ENCODE assay signal across 20 mouse cellular contexts in genomic region chr10:92791531-92791900, GRCm38 (mm10).
DNase-seq lines count a peak whose midpoint lies in the region; ATAC-seq lines count a peak whose summit lies in the region.
"Had no signal": no experiment of that assay in that cellular context is flagged by ENCODE, and none has a peak within 500 bp of the region (broad histone marks: within the 10 kb centered on the region; RNA-seq: fewer than 3 reads in every experiment).

No protein-coding gene starts in this region.

- peak overlapping the region; percentile 25; the same call in 1 of the 2 replicates for H3K9ac ChIP-seq in midbrain, embryonic 11.5 days (ENCODE audit: low read length)
- no peak overlapping the region for H3K9ac ChIP-seq in midbrain, embryonic 16.5 days (ENCODE audit: low read depth, low read length)
- H3K9ac ChIP-seq in forebrain, embryonic 15.5 days (replicated peaks) = no peak overlapping the region
- H3K9ac ChIP-seq in neural tube, embryonic 13.5 days = no peak overlapping the region
- H3K9ac ChIP-seq: heart, embryonic 15.5 days; liver, embryonic 12.5 days had no signal

- H3K36me3 ChIP-seq in midbrain, embryonic 11.5 days (ENCODE audit: control insufficient read depth, insufficient read depth, low read length) = no peaks in the 10 kb centered on the region
- no peaks in the 10 kb centered on the region for H3K36me3 ChIP-seq in midbrain, embryonic 16.5 days (ENCODE audit: control insufficient read depth, insufficient read depth, low read length)
- no peaks in the 10 kb centered on the region for H3K36me3 ChIP-seq in forebrain, embryonic 10.5 days (replicated peaks)
- no peaks in the 10 kb centered on the region for H3K36me3 ChIP-seq in forebrain, embryonic 15.5 days
- no peaks in the 10 kb centered on the region for H3K36me3 ChIP-seq in neural tube, embryonic 13.5 days
- H3K36me3 ChIP-seq: heart, embryonic 15.5 days; liver, embryonic 12.5 days had no signal

- WGBS in midbrain, embryonic 11.5 days = 23% methylated on average over 9 of the region's 9 CpGs
- 13% methylated on average over 9 of the region's 9 CpGs for WGBS in midbrain, embryonic 16.5 days
- 65% methylated on average over 9 of the region's 9 CpGs for WGBS in forebrain, embryonic 10.5 days
- WGBS in forebrain, embryonic 15.5 days = 9% methylated on average over 9 of the region's 9 CpGs
- 23% methylated on average over 9 of the region's 9 CpGs for WGBS in neural tube, embryonic 13.5 days

- DNase-seq in midbrain, embryonic 11.5 days (ENCODE audit: low spot score, missing footprints) = peak; percentile 91
- DNase-seq in forebrain, embryonic 10.5 days (ENCODE audit: extremely low spot score, low spot score) = no peak
- DNase-seq in urinary bladder, postnatal 4 days (ENCODE audit: low spot score in 2 of 2) = no peak
- no peak for DNase-seq in left cerebral cortex, adult 8-10 months (ENCODE audit: low spot score in 2 of 2)
- DNase-seq: adrenal gland, adult 8-10 months; cerebellum, postnatal 10 days; heart, adult 18-20 months; heart, postnatal 4 days; kidney, postnatal 36 days; layer of hippocampus, adult 9-11 months; lung, adult 2 months; thymus, postnatal 14 days had no signal

- H3K4me3 ChIP-seq in midbrain, embryonic 11.5 days (ENCODE audit: low read depth, low read length) = no peak overlapping the region
- no peak overlapping the region for H3K4me3 ChIP-seq in midbrain, embryonic 16.5 days (ENCODE audit: low read depth, low read length)
- H3K4me3 ChIP-seq in forebrain, embryonic 10.5 days = no peak overlapping the region
- no peak overlapping the region for H3K4me3 ChIP-seq in forebrain, embryonic 15.5 days
- no peak overlapping the region for H3K4me3 ChIP-seq in neural tube, embryonic 13.5 days
- H3K4me3 ChIP-seq: heart, embryonic 15.5 days; liver, embryonic 12.5 days; megakaryocyte, embryonic 14.5 days; myocyte had no signal

- H3K4me1 ChIP-seq in midbrain, embryonic 11.5 days (ENCODE audit: control insufficient read depth, insufficient read depth, low read length) = peaks cover 10% of the 10 kb centered on the region; the same call in 1 of the 2 replicates
- H3K4me1 ChIP-seq in midbrain, embryonic 16.5 days (ENCODE audit: control insufficient read depth, insufficient read depth, low read length) = peaks cover 9% of the 10 kb centered on the region
- peaks cover 24% of the 10 kb centered on the region for H3K4me1 ChIP-seq in forebrain, embryonic 10.5 days
- H3K4me1 ChIP-seq in forebrain, embryonic 15.5 days = peaks cover 12% of the 10 kb centered on the region
- H3K4me1 ChIP-seq in neural tube, embryonic 13.5 days (replicated peaks) = peaks cover 34% of the 10 kb centered on the region
- H3K4me1 ChIP-seq: heart, embryonic 15.5 days; liver, embryonic 12.5 days; megakaryocyte, embryonic 14.5 days had no signal

- H3K9me3 ChIP-seq in midbrain, embryonic 11.5 days (ENCODE audit: control insufficient read depth, low read length) = no peaks in the 10 kb centered on the region
- H3K9me3 ChIP-seq in midbrain, embryonic 16.5 days (replicated peaks; ENCODE audit: control insufficient read depth, low read length, poor library complexity, severe bottlenecking) = no peaks in the 10 kb centered on the region
- H3K9me3 ChIP-seq in forebrain, embryonic 10.5 days = peaks cover 2% of the 10 kb centered on the region; the same call in 1 of the 2 replicates
- H3K9me3 ChIP-seq in forebrain, embryonic 15.5 days = no peaks in the 10 kb centered on the region
- no peaks in the 10 kb centered on the region for H3K9me3 ChIP-seq in neural tube, embryonic 13.5 days
- H3K9me3 ChIP-seq: heart, embryonic 15.5 days; liver, embryonic 12.5 days; megakaryocyte, embryonic 14.5 days had no signal

- H3K27me3 ChIP-seq in midbrain, embryonic 11.5 days (ENCODE audit: control insufficient read depth, insufficient read depth, low read length) = no peaks in the 10 kb centered on the region
- H3K27me3 ChIP-seq in midbrain, embryonic 16.5 days (ENCODE audit: control insufficient read depth, insufficient read depth, low read depth, low read length) = no peaks in the 10 kb centered on the region
- H3K27me3 ChIP-seq in forebrain, embryonic 10.5 days (ENCODE audit: poor library complexity, severe bottlenecking) = no peaks in the 10 kb centered on the region
- no peaks in the 10 kb centered on the region for H3K27me3 ChIP-seq in forebrain, embryonic 15.5 days
- H3K27me3 ChIP-seq in neural tube, embryonic 13.5 days = 0 out of 2 replicates have a peak, but pooled peaks cover 6% of the 10 kb centered on the region
- H3K27me3 ChIP-seq: heart, embryonic 15.5 days; liver, embryonic 12.5 days; megakaryocyte, embryonic 14.5 days; Patski had no signal

- ATAC-seq in midbrain, embryonic 11.5 days (ENCODE audit: low FRiP score) = peak; percentile 75
- ATAC-seq in midbrain, embryonic 16.5 days = no peak
- ATAC-seq in forebrain, embryonic 15.5 days (replicated peaks) = peak; percentile 58; the same call in 1 of the 2 replicates
- no peak for ATAC-seq in neural tube, embryonic 13.5 days (ENCODE audit: low read depth)
- ATAC-seq: liver, embryonic 12.5 days; Patski had no signal

- 0 out of 2 replicates have a peak overlapping the region, but pooled peaks have one; percentile 6 for H3K4me2 ChIP-seq in midbrain, embryonic 11.5 days
- H3K4me2 ChIP-seq in midbrain, embryonic 16.5 days (ENCODE audit: low read length) = no peak overlapping the region
- H3K4me2 ChIP-seq in forebrain, embryonic 15.5 days (replicated peaks) = 0 out of 2 replicates have a peak overlapping the region, but pooled peaks have one; percentile 8
- H3K4me2 ChIP-seq in neural tube, embryonic 13.5 days = 0 out of 2 replicates have a peak overlapping the region, but pooled peaks have one; percentile 21
- H3K4me2 ChIP-seq: heart, embryonic 15.5 days; liver, embryonic 12.5 days had no signal

- H3K27ac ChIP-seq in midbrain, embryonic 11.5 days (ENCODE audit: low read depth, low read length) = peak overlapping the region; percentile 10; the same call in 1 of the 2 replicates
- H3K27ac ChIP-seq in midbrain, embryonic 16.5 days (ENCODE audit: low read length) = no peak overlapping the region
- peak overlapping the region; percentile 60; the same call in 1 of the 2 replicates for H3K27ac ChIP-seq in forebrain, embryonic 10.5 days
- peak overlapping the region; percentile 44 for H3K27ac ChIP-seq in forebrain, embryonic 15.5 days (replicated peaks)
- H3K27ac ChIP-seq in neural tube, embryonic 13.5 days (replicated peaks) = no peak overlapping the region
- H3K27ac ChIP-seq: heart, embryonic 15.5 days; liver, embryonic 12.5 days had no signal

Comparison
In these comparisons a context has a peak if more than half of its experiments do, and no peak if none do; other contexts are left out.
1. ATAC-seq: peak in midbrain, embryonic 11.5 days (single experiment) and forebrain, embryonic 15.5 days (single experiment); none in midbrain, embryonic 16.5 days (single experiment) and neural tube, embryonic 13.5 days (single experiment).
2. H3K27ac ChIP-seq: peak in midbrain, embryonic 11.5 days (single experiment), forebrain, embryonic 10.5 days (single experiment) and forebrain, embryonic 15.5 days (single experiment); none in midbrain, embryonic 16.5 days (single experiment) and neural tube, embryonic 13.5 days (single experiment).